Mouse (Mus musculus) liver, embryonic 14.5 days (tissue): ENCODE data around the gene Slc18b1. TPM values are rescaled to one million over a fixed set of nuclear protein-coding genes. Genes with fewer than 3 reads are reported as not detected.

ENCODE experiments used
- ATAC-seq: fragments of 200-750 bp; cut with Nextera tagmentation; 2 replicates; pipeline ENCODE4 v1.8.0; 2017; ENCODE audit warnings: moderate number of reproducible peaks, mild to moderate bottlenecking, moderate library complexity; ENCODE audit not compliant: insufficient read depth
- DNase-seq, 3 experiments: peaks; one replicate each; pipeline ENCODE4 v3.0.0-alpha.2; 2012 to 2013; ENCODE audit warnings: low read depth in 3 of 3, low spot score in 3 of 3
- H3K27ac ChIP-seq: fragments of 300-500 bp; sonication (generic); 2 replicates; pipeline ENCODE4 v1.5.1; 2014; ENCODE audit warnings: moderate library complexity, mild to moderate bottlenecking, control low read depth, inconsistent platforms
- H3K27me3 ChIP-seq: fragments of 300-500 bp; sonication (generic); 2 replicates; pipeline ENCODE4 v1.6.1; 2014; ENCODE audit warnings: mild to moderate bottlenecking, low read length, moderate library complexity; ENCODE audit not compliant: control insufficient read depth, insufficient read depth
- H3K36me3 ChIP-seq: fragments of 300-500 bp; sonication (generic); replicated peaks from 2 replicates; pipeline ENCODE4 v1.6.1; 2014; ENCODE audit warnings: low read depth; ENCODE audit not compliant: control insufficient read depth, insufficient read depth
- H3K4me1 ChIP-seq, 2 experiments: fragments of 200-500 bp in 1 of 2; fragments of 300-500 bp in 1 of 2; sonication (generic) in 1 of 2; replicated peaks; 2 replicates each; pipeline ENCODE4 v1.6.1; 2012 to 2014; ENCODE audit warnings: antibody characterized with exemption in 1 of 2, inconsistent platforms in 1 of 2, low read length in 1 of 2; ENCODE audit not compliant: control insufficient read depth in 2 of 2, insufficient read depth in 2 of 2
- H3K4me2 ChIP-seq: fragments of 300-500 bp; sonication (generic); 2 replicates; pipeline ENCODE4 v1.6.1; 2014; ENCODE audit warnings: low read depth, mild to moderate bottlenecking, control low read depth, moderate library complexity
- H3K4me3 ChIP-seq, 2 experiments: fragments of 200-500 bp in 1 of 2; fragments of 300-500 bp in 1 of 2; sonication (generic) in 1 of 2; 2 replicates each; pipeline ENCODE4 v1.5.1; 2012 to 2014; ENCODE audit warnings: low read depth in 2 of 2, low read length in 2 of 2, mild to moderate bottlenecking in 2 of 2, control low read depth in 1 of 2, inconsistent platforms in 1 of 2, moderate library complexity in 1 of 2; ENCODE audit not compliant: insufficient read depth in 1 of 2
- H3K9ac ChIP-seq: fragments of 300-500 bp; sonication (generic); replicated peaks from 2 replicates; pipeline ENCODE4 v1.6.1; 2014; ENCODE audit warnings: mild to moderate bottlenecking, control low read depth, moderate library complexity
- H3K9me3 ChIP-seq: fragments of 300-500 bp; sonication (generic); 2 replicates; pipeline ENCODE4 v1.6.1; 2016; ENCODE audit warnings: low read length, mixed read lengths; ENCODE audit not compliant: control insufficient read depth
- CTCF ChIP-seq: IDR thresholded peaks from 2 replicates; pipeline ENCODE4 v1.5.1; 2016; ENCODE audit warnings: antibody characterized with exemption, low read depth, control low read depth
- EP300 ChIP-seq: IDR thresholded peaks from 2 replicates; pipeline ENCODE4 v1.6.1; 2016; ENCODE audit warnings: antibody characterized with exemption, low read depth
- WGBS: fragments of 180-500 bp; shearing (Covaris S2); extraction: QIAGEN DNeasy Blood & Tissue Kit; methylation state at CpG from one replicate; pipeline ENCODE4 v1.1.7; 2014; ENCODE audit not compliant: insufficient replicate concordance; 5-methylcytosine and 5-hydroxymethylcytosine counted together
- polyA plus RNA-seq, 2 experiments: library from polyadenylated mRNA; depleted of rRNA in 1 of 2; stranded (reverse) in 1 of 2; unstranded in 1 of 2; fragments of >200 nt; fragmentation: Nextera tagmentation in 1 of 2; extraction: Ambion mirVana in 1 of 2; gene quantifications; 2 replicates each; pipeline versions ENCODE4 v1.2.1 to v1.2.3; 2012 to 2014

Slc18b1 gene
- polyA plus RNA-seq, 2 experiments, result 1.8 to 1.9 TPM

DNA sequence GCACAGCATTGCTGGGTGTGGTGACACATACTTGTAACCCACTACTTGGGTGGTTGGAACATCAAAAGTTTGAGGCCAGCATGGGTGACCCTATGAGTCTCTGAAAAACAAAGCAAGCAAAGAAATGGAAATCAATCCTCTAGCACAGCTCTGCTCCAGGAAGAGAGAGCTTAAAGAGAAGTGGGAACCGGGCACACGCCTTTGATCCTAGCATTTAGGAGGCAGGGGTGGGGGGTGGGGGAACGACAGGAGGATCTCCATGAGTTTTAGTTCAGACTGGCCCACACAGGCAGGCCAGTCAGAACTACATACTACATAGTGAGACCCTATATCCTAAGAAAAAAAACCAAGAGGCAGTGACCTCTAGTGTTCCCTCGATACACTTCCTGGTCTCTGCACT lies 9.4 kb downstream of the Slc18b1 start:
- DNase-seq (no peak), ATAC-seq (no peak)
- Histone ChIP-seq H3K27me3 (no peaks in the 10 kb centered on the region), H3K4me3 (no peak overlapping the region), H3K4me1 (no peaks in the 10 kb centered on the region), H3K36me3 (no peaks in the 10 kb centered on the region), H3K9me3 (no peaks in the 10 kb centered on the region), H3K4me2 (no peak overlapping the region), H3K27ac (no peak overlapping the region), H3K9ac (no peak overlapping the region)
- 62% methylated on average over 4 of the region's 4 CpGs for WGBS
- TF ChIP-seq CTCF (no peak), EP300 (no peak)

DNA sequence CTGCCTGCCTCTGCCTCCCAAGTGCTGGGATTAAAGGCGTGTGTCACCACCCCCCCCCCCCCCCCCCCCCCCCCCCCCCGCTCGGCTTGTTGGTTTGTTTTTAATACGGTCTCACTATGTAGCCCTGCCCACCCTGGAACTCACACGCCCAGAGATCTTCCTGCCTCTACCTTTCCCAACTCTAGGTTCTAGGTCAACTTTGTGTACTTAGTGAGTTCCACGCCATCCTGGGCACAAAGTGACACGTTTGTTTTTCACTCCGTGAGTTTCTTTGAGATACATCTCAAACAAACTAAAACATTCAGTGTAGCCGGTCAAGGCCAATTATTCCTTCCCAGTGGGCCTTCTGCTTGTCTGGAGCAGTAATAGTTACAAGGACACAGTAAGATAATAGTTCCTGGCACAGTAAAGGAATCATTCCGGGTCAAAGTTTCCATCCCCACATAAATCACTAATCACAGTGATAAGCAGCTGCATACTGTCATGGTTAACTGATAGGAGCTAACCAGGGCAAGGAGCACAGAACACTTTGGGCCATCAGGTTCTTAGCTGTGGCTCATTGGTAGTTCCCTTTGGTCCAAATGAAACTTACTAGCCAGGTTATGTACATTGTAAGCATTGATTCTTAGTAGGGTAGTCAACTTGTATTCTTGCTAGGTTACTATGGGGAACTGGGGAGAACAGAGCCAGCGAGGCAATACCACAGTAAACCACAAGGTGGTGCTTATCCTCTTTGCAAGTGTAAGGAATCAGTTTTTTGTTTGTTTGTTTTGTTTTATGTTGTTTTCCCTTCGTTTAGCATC lies 15.1 kb downstream of the Slc18b1 start:
- no peaks in the 10 kb centered on the region for H3K27me3 ChIP-seq
- ATAC-seq (no peak), DNase-seq (peak in 1 of 3 experiments; percentile 40)
- H3K4me1 ChIP-seq, result no peaks in the 10 kb centered on the region
- H3K4me3 ChIP-seq, result no peak overlapping the region
- peak; percentile 78 for TF ChIP-seq CTCF
- no peak for TF ChIP-seq EP300
- no peaks in the 10 kb centered on the region for H3K36me3 ChIP-seq
- H3K27ac ChIP-seq, result no peak overlapping the region
- H3K9ac ChIP-seq, result no peak overlapping the region
- 49% methylated on average over 9 of the region's 12 CpGs for WGBS
- H3K4me2 ChIP-seq, result no peak overlapping the region
- H3K9me3 ChIP-seq, result no peaks in the 10 kb centered on the region

DNA sequence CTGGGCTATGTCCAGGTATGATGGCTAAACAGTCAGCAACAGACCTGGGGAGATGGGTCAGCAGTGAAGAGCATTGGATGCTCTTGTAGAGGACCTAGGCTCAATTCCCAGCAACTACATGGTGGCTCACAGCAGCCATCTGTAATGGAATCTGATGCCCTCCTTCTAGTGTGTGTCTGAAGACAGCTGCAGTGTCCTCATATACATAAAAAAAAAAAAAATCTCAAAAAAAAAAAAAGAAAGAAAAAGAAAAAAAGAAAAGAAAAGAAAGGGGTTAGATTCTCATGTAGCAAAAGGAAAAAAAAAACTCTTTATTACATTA lies 15.6 kb downstream of the Slc18b1 start:
- Histone ChIP-seq H3K4me3 (no peak overlapping the region), H3K9ac (no peak overlapping the region), H3K36me3 (no peaks in the 10 kb centered on the region), H3K27ac (no peak overlapping the region), H3K27me3 (no peaks in the 10 kb centered on the region), H3K4me1 (no peaks in the 10 kb centered on the region), H3K9me3 (no peaks in the 10 kb centered on the region), H3K4me2 (no peak overlapping the region)
- DNase-seq, result no peak
- no peak for ATAC-seq
- TF ChIP-seq CTCF (no peak; the same call in 1 of the 2 replicates), EP300 (no peak)

DNA sequence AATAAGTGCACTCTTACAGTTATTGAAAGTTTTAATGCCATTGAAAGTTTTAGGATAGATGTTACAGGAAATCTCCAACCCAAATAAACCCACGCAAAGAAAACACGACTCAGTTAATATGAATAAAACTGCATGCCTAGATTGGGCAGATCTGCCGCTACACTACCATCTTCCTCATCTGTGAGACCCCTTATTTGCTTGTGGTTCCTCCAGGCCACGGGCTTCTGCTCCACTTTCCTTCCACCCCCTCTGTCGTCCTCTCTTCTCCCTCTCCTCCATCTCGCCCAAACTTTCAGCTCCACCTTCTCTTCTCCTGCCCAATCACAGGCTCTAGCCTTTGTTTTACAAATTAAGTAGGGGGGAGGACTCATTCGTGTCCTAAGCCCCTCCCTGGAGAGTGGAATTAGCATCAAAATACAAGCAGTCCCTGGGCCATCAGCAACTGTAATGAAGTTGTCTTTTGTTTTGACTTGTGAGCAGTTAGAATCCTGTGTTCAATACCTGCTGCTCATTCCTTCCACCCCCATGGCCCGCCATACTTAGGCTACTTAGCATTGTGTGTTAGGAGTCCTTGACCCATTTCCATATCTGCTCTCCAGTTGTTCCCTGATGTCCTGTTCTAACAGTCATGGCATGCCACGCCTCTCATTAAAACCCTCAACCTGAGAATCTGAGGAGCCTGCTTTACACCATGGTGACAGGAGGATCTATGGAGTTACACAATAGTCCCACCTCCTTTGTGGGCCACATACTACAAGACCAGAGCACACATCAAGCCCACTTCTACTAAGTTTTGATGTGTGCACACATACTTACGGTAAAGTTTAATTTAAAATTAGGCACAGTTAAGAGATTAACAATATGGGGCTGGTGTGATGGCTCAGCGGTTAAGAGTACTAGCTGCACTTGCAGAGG lies 16.3 kb downstream of the Slc18b1 start:
- no peak for ATAC-seq
- Histone ChIP-seq H3K9me3 (no peaks in the 10 kb centered on the region), H3K36me3 (no peaks in the 10 kb centered on the region), H3K9ac (no peak overlapping the region), H3K4me3 (no peak overlapping the region), H3K27me3 (no peaks in the 10 kb centered on the region), H3K4me2 (no peak overlapping the region), H3K4me1 (no peaks in the 10 kb centered on the region), H3K27ac (no peak overlapping the region)
- WGBS, result 52% methylated on average over 11 of the region's 11 CpGs
- no peak for DNase-seq
- TF ChIP-seq CTCF (no peak), EP300 (no peak)

DNA sequence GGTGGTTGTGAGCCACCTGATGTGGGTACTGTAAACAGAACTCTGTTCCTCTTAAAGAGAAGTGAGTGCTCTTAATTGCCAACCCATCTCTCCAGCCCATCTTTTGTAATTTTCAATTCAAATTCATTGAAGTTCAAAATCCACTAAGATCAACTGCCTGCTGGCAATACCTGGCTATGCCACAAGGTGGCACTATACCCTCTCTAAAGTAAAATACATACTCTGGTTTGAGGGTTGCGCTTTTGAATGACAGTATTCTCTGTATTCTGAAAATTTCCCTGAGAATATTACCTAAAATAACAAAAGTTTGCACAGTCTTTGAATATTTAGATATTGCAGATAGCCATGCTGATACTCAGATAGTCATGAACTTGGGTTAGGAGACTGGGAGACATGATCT lies 18.4 kb downstream of the Slc18b1 start:
- TF ChIP-seq EP300, result no peak
- peak; percentile 75 for TF ChIP-seq CTCF
- ATAC-seq (no peak), DNase-seq (peak in 2 of 3 experiments; percentile 22 to 36)
- Histone ChIP-seq H3K9ac (no peak overlapping the region), H3K4me2 (no peak overlapping the region), H3K4me1 (no peaks in the 10 kb centered on the region), H3K36me3 (no peaks in the 10 kb centered on the region), H3K27ac (no peak overlapping the region), H3K27me3 (no peaks in the 10 kb centered on the region), H3K9me3 (no peaks in the 10 kb centered on the region), H3K4me3 (no peak overlapping the region)
- 57% methylated on average over 1 of the region's 1 CpGs for WGBS
